Mouse (Mus musculus) kidney, postnatal 0 days (tissue): ENCODE measurements at regions not wholly inside any gene's neighbourhood (a gene's known extent, or its start where the extent isn't known, plus 50 kb on each side); places are given as distances from the start of the nearest gene placed in this dataset.

Source experiments
- ATAC-seq: fragments of 200-750 bp; cut with Nextera tagmentation; replicated peaks from 2 replicates; pipeline ENCODE4 v1.8.0; 2017; ENCODE audit warnings: low read depth, moderate number of reproducible peaks, moderate TSS enrichment, moderate library complexity; ENCODE audit not compliant: low FRiP score
- DNase-seq: peaks from one replicate; pipeline ENCODE4 v3.0.0-alpha.2; 2016; ENCODE audit warnings: low spot score
- H3K27ac ChIP-seq: fragments of 300-500 bp; sonication (generic); 2 replicates; pipeline ENCODE4 v1.5.1; 2014; ENCODE audit warnings: mild to moderate bottlenecking
- H3K27me3 ChIP-seq: fragments of 300-500 bp; sonication (generic); 2 replicates; pipeline ENCODE4 v1.6.1; 2014; ENCODE audit warnings: low read length, mixed read lengths; ENCODE audit not compliant: insufficient read depth
- H3K36me3 ChIP-seq: fragments of 300-500 bp; sonication (generic); 2 replicates; pipeline ENCODE4 v1.6.1; 2014; ENCODE audit warnings: low read length, mixed read lengths; ENCODE audit not compliant: insufficient read depth
- H3K4me1 ChIP-seq: fragments of 300-500 bp; sonication (generic); replicated peaks from 2 replicates; pipeline ENCODE4 v1.6.1; 2014; ENCODE audit warnings: antibody characterized with exemption, low read length, mixed read lengths; ENCODE audit not compliant: insufficient read depth
- H3K4me2 ChIP-seq: fragments of 300-500 bp; sonication (generic); 2 replicates; pipeline ENCODE4 v1.6.1; 2014; ENCODE audit warnings: mild to moderate bottlenecking, low read length, moderate library complexity, mixed read lengths
- H3K4me3 ChIP-seq: fragments of 300-500 bp; sonication (generic); replicated peaks from 2 replicates; pipeline ENCODE4 v1.5.1; 2014; ENCODE audit warnings: low read depth, low read length
- H3K9ac ChIP-seq: fragments of 300-500 bp; sonication (generic); 2 replicates; pipeline ENCODE4 v1.6.1; 2014; ENCODE audit warnings: low read depth, low read length
- H3K9me3 ChIP-seq: fragments of 300-500 bp; sonication (generic); replicated peaks from 2 replicates; pipeline ENCODE4 v1.6.1; 2016; ENCODE audit warnings: low read length, inconsistent platforms, mixed read lengths
- CTCF ChIP-seq: IDR thresholded peaks from 2 replicates; pipeline ENCODE4 v1.5.1; 2016; ENCODE audit warnings: antibody characterized with exemption, low read depth, mild to moderate bottlenecking, moderate library complexity
- WGBS: fragments of 180-500 bp; shearing (Covaris S2); extraction: QIAGEN DNeasy Blood & Tissue Kit; methylation state at CpG from one replicate; pipeline ENCODE4 v1.1.7; 2014; 5-methylcytosine and 5-hydroxymethylcytosine counted together

DNA sequence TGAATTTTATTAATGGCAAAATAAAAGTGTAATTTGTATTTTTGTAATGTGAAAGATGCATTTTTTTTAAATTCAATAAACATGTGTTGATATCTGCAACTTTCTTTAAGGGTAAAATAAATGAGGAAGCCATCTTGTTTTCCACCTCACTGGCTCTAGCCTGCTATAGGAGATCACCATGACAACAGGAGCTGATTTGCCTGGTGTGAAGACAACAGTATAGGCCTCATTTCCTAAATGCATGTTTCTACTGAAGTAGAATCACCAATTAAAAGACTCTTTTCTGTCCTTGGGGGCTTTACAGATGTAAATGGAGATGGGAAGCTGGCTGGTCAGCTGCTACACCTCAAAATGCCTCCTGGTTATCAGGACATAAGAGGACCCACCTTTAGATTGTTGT, 544.4 kb upstream of the Cited2 start:
- Histone ChIP-seq H3K27ac (no peak overlapping the region), H3K36me3 (no peaks in the 10 kb centered on the region), H3K9ac (no peak overlapping the region), H3K4me1 (no peaks in the 10 kb centered on the region), H3K4me2 (no peak overlapping the region), H3K4me3 (no peak overlapping the region), H3K9me3 (no peaks in the 10 kb centered on the region), H3K27me3 (no peaks in the 10 kb centered on the region)
- ATAC-seq (no peak), DNase-seq (no peak)
- no peak for TF ChIP-seq CTCF

DNA sequence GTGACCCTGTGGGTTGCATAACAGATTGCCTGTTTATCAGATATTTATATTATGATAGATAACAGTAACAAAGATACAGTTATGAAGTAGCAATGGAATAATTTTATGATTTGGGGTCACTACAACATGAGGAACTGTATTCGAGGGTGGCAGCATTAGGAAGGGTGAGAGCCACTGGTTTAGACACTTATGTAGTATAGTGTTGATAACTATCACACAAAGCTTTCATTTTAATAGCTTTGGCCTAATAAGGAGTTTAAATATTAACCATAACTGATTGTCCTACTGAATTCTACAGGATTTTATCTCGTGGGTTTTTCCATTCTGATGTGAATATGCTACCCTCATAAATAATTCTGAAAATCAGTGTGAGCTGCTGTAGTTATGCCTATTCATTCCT, 538.6 kb upstream of the Cited2 start:
- Histone ChIP-seq H3K4me3 (no peak overlapping the region), H3K9ac (no peak overlapping the region), H3K4me2 (no peak overlapping the region), H3K27ac (no peak overlapping the region), H3K9me3 (no peaks in the 10 kb centered on the region), H3K27me3 (no peaks in the 10 kb centered on the region), H3K4me1 (no peaks in the 10 kb centered on the region), H3K36me3 (no peaks in the 10 kb centered on the region)
- no peak for ATAC-seq
- no peak for DNase-seq
- WGBS = 49% methylated on average over 2 of the region's 2 CpGs
- no peak for TF ChIP-seq CTCF

DNA sequence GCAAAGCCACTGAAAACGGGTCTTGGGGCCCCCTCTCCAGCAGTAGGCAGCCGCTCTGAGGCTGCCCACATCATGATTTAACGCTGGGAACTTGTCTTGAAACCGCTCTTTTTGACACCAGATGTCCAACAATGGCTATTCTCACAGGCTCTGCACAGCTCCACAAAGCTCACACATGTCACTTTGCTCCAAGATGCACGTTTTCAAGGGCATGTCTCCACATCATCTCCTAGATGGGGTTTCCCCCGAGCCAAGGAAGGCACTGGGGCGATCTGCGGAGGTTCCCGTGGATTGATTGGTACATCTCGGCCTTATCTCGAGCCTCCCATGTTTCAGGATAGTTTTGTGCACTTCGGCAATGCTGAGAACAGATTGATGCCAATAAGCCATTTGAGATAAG, 526.8 kb upstream of the Cited2 start:
- Histone ChIP-seq H3K9me3 (no peaks in the 10 kb centered on the region), H3K27ac (no peak overlapping the region), H3K27me3 (no peaks in the 10 kb centered on the region), H3K4me2 (no peak overlapping the region), H3K4me3 (no peak overlapping the region), H3K36me3 (no peaks in the 10 kb centered on the region), H3K9ac (no peak overlapping the region), H3K4me1 (no peaks in the 10 kb centered on the region)
- 71% methylated on average over 12 of the region's 12 CpGs for WGBS
- TF ChIP-seq CTCF = no peak
- ATAC-seq (no peak), DNase-seq (no peak)

DNA sequence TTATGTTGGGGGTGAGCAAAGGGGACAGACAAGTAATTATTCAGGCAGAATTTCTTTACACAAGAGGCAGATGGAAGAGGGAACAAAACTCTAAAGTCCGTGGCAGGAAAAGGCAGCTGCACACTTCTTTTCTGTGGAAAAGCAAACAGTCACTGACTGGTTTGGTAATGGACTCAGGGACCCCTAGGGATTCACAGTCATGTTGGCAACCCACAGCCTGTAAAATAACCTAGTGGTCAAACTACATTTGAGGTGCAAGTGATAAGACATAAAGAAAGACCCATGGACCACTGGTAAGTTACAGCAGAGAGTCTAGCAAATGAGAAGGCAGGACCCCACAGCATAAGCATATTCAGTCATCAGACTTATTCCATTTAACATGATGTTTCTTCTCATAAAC, 526.4 kb upstream of the Cited2 start:
- Histone ChIP-seq H3K4me3 (no peak overlapping the region), H3K27ac (no peak overlapping the region), H3K9ac (no peak overlapping the region), H3K27me3 (no peaks in the 10 kb centered on the region), H3K4me2 (no peak overlapping the region), H3K9me3 (no peaks in the 10 kb centered on the region), H3K36me3 (no peaks in the 10 kb centered on the region), H3K4me1 (no peaks in the 10 kb centered on the region)
- DNase-seq (no peak), ATAC-seq (no peak)
- 48% methylated on average over 1 of the region's 1 CpGs for WGBS
- no peak for TF ChIP-seq CTCF

DNA sequence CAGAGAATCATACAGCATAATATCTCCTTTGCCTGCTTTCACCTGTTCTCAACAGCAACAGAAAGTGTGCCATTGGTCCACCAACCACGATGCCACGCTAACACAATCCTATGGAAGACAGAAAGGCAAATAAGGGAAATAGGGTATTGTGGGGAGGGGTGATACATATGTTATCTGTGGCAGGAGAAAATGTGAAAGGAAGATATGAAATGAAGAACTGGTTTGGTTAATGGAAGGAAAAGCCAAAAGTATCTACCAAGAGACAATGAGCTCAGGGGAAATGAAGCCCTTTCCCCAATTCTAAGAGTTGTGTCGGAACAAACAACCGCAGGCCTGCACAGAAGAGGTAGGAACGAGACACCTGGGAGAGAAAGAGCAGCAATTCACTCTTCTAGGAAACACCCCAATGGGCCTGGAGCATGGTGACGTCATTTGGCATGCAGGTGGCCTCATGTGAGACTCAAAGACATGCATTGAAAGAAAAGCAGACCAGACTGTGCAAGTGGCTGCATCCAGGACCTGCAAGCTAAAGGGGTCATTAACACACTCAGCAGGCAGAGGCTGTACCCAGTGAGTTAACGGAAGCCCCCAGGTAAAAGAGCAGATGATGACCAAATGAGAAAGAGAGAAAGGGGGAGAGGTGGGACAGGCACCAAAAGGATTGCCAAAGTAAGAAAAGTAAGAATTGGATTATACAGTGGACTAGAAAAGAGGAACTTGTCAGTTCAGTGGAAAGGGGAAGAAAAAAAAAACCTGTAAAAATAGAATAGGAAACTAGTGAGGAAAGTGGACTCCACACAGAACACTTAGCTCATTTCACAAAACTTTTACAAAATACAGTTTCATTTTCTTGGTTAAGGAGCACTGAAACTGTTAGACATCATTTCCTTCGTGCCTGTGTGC, 522.2 kb upstream of the Cited2 start:
- H3K4me2 ChIP-seq = no peak overlapping the region
- DNase-seq = no peak

DNA sequence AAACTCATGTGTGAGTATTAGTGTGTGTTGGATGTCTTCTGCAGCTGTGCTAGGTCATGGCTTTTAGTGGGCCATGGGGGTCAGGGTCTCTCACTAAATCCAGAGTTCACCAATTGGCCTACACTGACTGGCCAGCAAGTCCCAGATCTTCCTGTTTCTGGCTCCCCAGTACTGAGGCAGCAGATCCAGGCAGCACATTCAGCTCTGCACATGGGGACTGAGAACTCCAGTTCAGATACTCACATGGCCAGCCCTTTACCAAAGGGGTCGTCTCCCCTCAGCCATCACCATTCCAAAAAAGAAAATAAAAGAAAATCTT, 521.6 kb upstream of the Cited2 start:
- no peak overlapping the region for H3K4me2 ChIP-seq
- no peak overlapping the region for H3K27ac ChIP-seq
- ATAC-seq (no peak), DNase-seq (no peak)
- H3K4me3 ChIP-seq = no peak overlapping the region
- no peaks in the 10 kb centered on the region for H3K9me3 ChIP-seq
- H3K36me3 ChIP-seq = no peaks in the 10 kb centered on the region
- no peak overlapping the region for H3K9ac ChIP-seq
- no peaks in the 10 kb centered on the region for H3K27me3 ChIP-seq
- H3K4me1 ChIP-seq = no peaks in the 10 kb centered on the region
- no peak for TF ChIP-seq CTCF
- WGBS = 73% methylated on average over 1 of the region's 1 CpGs

More for the DNA sequence above, 522.2 kb upstream of the Cited2 start:
- H3K9me3 ChIP-seq = no peaks in the 10 kb centered on the region
- WGBS = 80% methylated on average over 8 of the region's 8 CpGs
- no peaks in the 10 kb centered on the region for H3K27me3 ChIP-seq
- H3K27ac ChIP-seq = no peak overlapping the region
- ATAC-seq = no peak
- H3K4me3 ChIP-seq = no peak overlapping the region
- no peaks in the 10 kb centered on the region for H3K36me3 ChIP-seq
- no peaks in the 10 kb centered on the region for H3K4me1 ChIP-seq
- no peak overlapping the region for H3K9ac ChIP-seq
- no peak for TF ChIP-seq CTCF
